Mouse (Mus musculus) forebrain, embryonic 13.5 days (tissue): ENCODE data around the gene Zfp618. TPM values are rescaled to one million over a fixed set of nuclear protein-coding genes. Genes with fewer than 3 reads are reported as not detected.
A peak's percentile ranks its signal among the peaks of the same experiment; 100 is the strongest.

Experiments
- ATAC-seq: fragments of 200-750 bp; cut with Nextera tagmentation; 2 replicates; pipeline ENCODE4 v1.8.0; 2017
- H3K27ac ChIP-seq: fragments of 300-500 bp; sonication (generic); 2 replicates; pipeline ENCODE4 v1.5.1; 2015; ENCODE audit warnings: inconsistent platforms, mild to moderate bottlenecking, moderate library complexity
- H3K27me3 ChIP-seq: fragments of 300-500 bp; sonication (generic); 2 replicates; pipeline ENCODE4 v1.6.1; 2015; ENCODE audit warnings: mild to moderate bottlenecking, inconsistent platforms
- H3K36me3 ChIP-seq: fragments of 300-500 bp; sonication (generic); 2 replicates; pipeline ENCODE4 v1.6.1; 2015; ENCODE audit warnings: mild to moderate bottlenecking, inconsistent platforms; ENCODE audit not compliant: poor library complexity, severe bottlenecking
- H3K4me1 ChIP-seq: fragments of 300-500 bp; sonication (generic); 2 replicates; pipeline ENCODE4 v1.6.1; 2015; ENCODE audit warnings: inconsistent platforms
- H3K4me2 ChIP-seq: fragments of 300-500 bp; sonication (generic); 2 replicates; pipeline ENCODE4 v1.6.1; 2015; ENCODE audit warnings: inconsistent platforms, mild to moderate bottlenecking, moderate library complexity
- H3K4me3 ChIP-seq: fragments of 300-500 bp; sonication (generic); 2 replicates; pipeline ENCODE4 v1.5.1; 2015; ENCODE audit warnings: mild to moderate bottlenecking, inconsistent platforms
- H3K9ac ChIP-seq: fragments of 300-500 bp; sonication (generic); 2 replicates; pipeline ENCODE4 v1.6.1; 2015; ENCODE audit warnings: mild to moderate bottlenecking, inconsistent platforms
- H3K9me3 ChIP-seq: fragments of 300-500 bp; sonication (generic); replicated peaks from 2 replicates; pipeline ENCODE4 v1.6.1; 2016; ENCODE audit warnings: inconsistent platforms
- WGBS: fragments of 180-500 bp; shearing (Covaris S2); methylation state at CpG from one replicate; pipeline ENCODE4 v1.1.7; 2015; 5-methylcytosine and 5-hydroxymethylcytosine counted together
- polyA plus RNA-seq: library from polyadenylated mRNA; unstranded; fragments of >200 nt; fragmentation: Nextera tagmentation; extraction: Ambion mirVana; gene quantifications from 2 replicates; pipeline ENCODE4 v1.2.1, GENCODE M21; 2015

The Zfp618 gene
- polyA plus RNA-seq, 1 experiment from 2014 or later, result 21.7 TPM

DNA sequence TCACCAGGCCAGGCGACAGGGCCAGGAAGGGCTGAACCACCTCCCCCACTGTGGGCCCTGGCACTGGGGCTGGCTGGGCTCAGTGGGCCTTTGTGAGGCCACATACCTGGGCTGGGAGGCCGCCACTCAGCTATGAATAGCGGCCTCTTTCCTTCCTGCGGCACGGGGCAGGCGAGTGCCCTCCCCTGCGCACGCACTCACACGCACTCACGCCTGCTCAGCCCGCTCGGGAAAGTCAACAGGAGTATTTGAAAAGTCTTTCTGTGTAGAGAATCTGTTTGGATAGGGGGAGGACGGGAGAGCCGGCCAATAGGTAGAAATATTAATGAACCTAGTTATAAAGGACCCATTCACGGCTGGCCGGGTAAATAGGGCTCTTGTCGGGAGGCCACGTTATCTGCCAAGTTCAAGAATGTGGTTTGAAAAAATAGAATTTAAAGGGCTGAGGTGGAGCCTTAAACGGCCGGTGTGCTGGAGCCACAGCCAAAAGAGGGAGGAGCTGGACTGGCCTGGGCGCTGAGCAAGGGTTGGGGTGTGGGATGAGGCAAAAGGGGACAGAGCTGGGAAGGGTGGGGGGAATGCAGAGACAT lies 221.0 kb downstream of the Zfp618 start:
- peaks cover 13% of the 10 kb centered on the region for H3K4me1 ChIP-seq
- peak overlapping the region; percentile 24 for H3K4me2 ChIP-seq

More for the DNA sequence above, 221.0 kb downstream of the Zfp618 start:
- H3K27me3 ChIP-seq, result no peaks in the 10 kb centered on the region
- no peak overlapping the region for H3K27ac ChIP-seq
- 19% methylated on average over 21 of the region's 21 CpGs for WGBS
- ATAC-seq, result peak; percentile 60
- H3K4me3 ChIP-seq, result no peak overlapping the region
- no peaks in the 10 kb centered on the region for H3K9me3 ChIP-seq
- no peak overlapping the region for H3K9ac ChIP-seq
- no peaks in the 10 kb centered on the region for H3K36me3 ChIP-seq

Other genes with a start within 250 kb of the Zfp618 start
- 0.22 and 2.2 TPM in 2 replicates for gene Ambp, start 189.2 kb downstream of the Zfp618 start, polyA plus RNA-seq
- not detected in 2 replicates for gene Kif12, start 206.6 kb downstream of the Zfp618 start, polyA plus RNA-seq
- 0.85 and 1.6 TPM in 2 replicates for gene Col27a1, start 248.4 kb downstream of the Zfp618 start, polyA plus RNA-seq